Mouse (Mus musculus): Measurements from ENCODE around the gene Zfp710. TPM values are rescaled to one million over a fixed set of nuclear protein-coding genes. Genes with fewer than 3 reads are reported as not detected.

The Zfp710 gene
- total and polyA plus RNA-seq, 3 experiments: 7.6 to 16.2 (median 14.4) TPM

DNA sequence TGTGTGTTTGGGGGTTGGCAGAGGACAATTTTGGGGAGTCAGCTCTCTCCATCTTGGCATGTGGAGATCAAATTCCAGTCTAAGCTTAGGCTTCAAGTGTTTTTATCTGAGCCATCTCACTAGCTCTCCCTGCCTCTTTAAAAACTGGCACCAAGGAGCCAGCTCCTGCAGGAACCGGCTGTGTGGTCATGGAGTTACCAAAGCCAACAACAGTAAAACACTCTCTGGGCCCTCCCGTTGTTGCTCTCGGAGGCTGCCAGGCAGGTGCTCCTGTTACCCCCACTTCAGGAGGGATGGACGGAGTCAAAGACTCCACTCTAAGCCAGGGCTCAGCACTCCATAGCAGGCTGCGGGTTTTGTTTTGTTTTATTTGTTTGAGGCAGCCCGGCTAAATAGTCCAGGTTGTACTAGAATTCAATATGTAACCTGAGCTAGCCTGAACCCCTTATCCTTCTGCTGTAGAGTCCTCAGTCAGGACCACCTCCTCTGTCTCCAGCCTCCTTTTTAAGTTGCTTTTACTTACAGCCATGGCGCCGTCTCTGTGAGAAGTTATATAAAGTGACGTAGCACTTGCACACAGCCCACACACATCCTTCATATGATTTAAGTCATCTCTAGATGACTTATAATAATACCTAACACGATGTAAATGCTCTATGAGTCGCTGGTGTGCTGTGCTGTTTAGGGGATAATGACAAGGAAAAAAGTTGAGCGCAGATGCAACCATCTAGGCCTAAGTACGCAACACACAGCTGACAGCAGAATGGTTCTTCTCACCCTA is 42.3 kb downstream of the Zfp710 start:
- DNase-seq (ENCODE audit: extremely low read depth): no peak
- no peak overlapping the region for H3K9ac ChIP-seq (ENCODE audit: insufficient read depth, low read depth)
- H3K4me1 ChIP-seq (ENCODE audit: control insufficient read depth in 1 of 2, insufficient read depth in 2 of 2): peaks cover 48 to 97% of the 10 kb centered on the region in 2 experiments
- H3K36me3 ChIP-seq (replicated peaks in 1 of 2; ENCODE audit: control insufficient read depth in 1 of 2, insufficient read depth in 1 of 2, low read length in 1 of 2): peaks cover 0 to 22% of the 10 kb centered on the region in 2 experiments
- no peaks in the 10 kb centered on the region for H3K27me3 ChIP-seq (replicated peaks)
- no peak overlapping the region for H3K4me2 ChIP-seq (ENCODE audit: insufficient read depth, low read depth, poor library complexity, severe bottlenecking)
- dilution Hi-C loops (cut with MboI; ENCODE audit: extremely low pct_ligation_motif_present, extremely low pct_unique_long_range_greater_than_20kb, low sequenced_read_pairs): no loop called here
- H3K4me3 ChIP-seq (replicated peaks in 1 of 3; ENCODE audit: low read depth in 2 of 3, low read length in 2 of 3, poor library complexity in 1 of 3): no peak overlapping the region
- H3K79me2 ChIP-seq (replicated peaks; ENCODE audit: control insufficient read depth, extremely low read depth, insufficient read depth, poor library complexity, severe bottlenecking): peaks cover 15% of the 10 kb centered on the region
- no peaks in the 10 kb centered on the region for H3K9me3 ChIP-seq (replicated peaks; ENCODE audit: low read length)
- no peak for TF ChIP-seq CTCF (conservative IDR thresholded peaks at IDR 0.05 in 1 of 2, IDR thresholded peaks at IDR 0.05 in 1 of 2; ENCODE audit: low read depth in 2 of 2, low read length in 2 of 2)
- no peak for TF ChIP-seq POLR2AphosphoS2 (IDR thresholded peaks at IDR 0.05; ENCODE audit: low read depth, low read length)
- TF ChIP-seq POLR2A (IDR thresholded peaks at IDR 0.05; ENCODE audit: low read depth, low read length): no peak
- no peak for TF ChIP-seq MYC (IDR thresholded peaks at IDR 0.05; ENCODE audit: low read depth, low read length)
- TF ChIP-seq ETS1 (conservative IDR thresholded peaks at IDR 0.05; ENCODE audit: low read depth, low read length): no peak
- no peak for TF ChIP-seq USF2 (conservative IDR thresholded peaks at IDR 0.05; ENCODE audit: low read depth, low read length)
- TF ChIP-seq BHLHE40 (IDR thresholded peaks at IDR 0.05; ENCODE audit: low read depth, low read length): no peak
- TF ChIP-seq MEF2A (IDR thresholded peaks at IDR 0.05; ENCODE audit: borderline replicate concordance, low read depth, low read length): no peak
- TF ChIP-seq IRF4 (IDR thresholded peaks at IDR 0.05; ENCODE audit: low read depth, low read length): no peak
- TF ChIP-seq NELFE (IDR thresholded peaks at IDR 0.05; ENCODE audit: low read depth, low read length): no peak
- TF ChIP-seq MXI1 (IDR thresholded peaks at IDR 0.05; ENCODE audit: low read depth, low read length): no peak
- no peak for TF ChIP-seq ELF1 (IDR thresholded peaks at IDR 0.05; ENCODE audit: low read depth, low read length)
- in situ Hi-C loops (cut with MboI; ENCODE audit: low pct_ligation_motif_present, low pct_unique_long_range_greater_than_20kb, low sequenced_read_pairs): no loop called here
- no peak overlapping the region for H3K27ac ChIP-seq (ENCODE audit: insufficient read depth, low read depth)

DNA sequence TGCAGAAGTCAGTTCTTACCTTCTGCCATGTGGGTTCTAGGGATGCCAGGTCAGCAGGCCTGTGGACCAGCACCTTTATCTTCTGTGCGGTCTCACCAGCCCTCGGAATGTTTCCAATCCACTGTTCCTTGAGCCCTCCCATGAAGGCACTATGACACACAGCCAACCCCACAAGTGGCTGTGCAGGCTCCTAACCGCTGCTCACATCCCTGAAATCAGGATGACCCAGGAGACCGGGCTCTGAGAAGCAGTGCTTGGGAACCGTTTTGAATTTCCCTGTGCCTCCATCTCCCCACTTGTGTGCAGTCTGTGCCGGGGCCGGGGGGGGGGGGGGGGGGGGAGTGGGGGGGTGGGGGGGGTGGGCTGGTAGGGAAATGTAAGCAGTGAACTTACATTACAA is 43.7 kb downstream of the Zfp710 start:
- H3K4me2 ChIP-seq (ENCODE audit: insufficient read depth, low read depth, poor library complexity, severe bottlenecking): no peak overlapping the region
- in situ Hi-C loops (cut with MboI; ENCODE audit: low pct_ligation_motif_present, low pct_unique_long_range_greater_than_20kb, low sequenced_read_pairs) (no loop called here), dilution Hi-C loops (cut with MboI; ENCODE audit: extremely low pct_ligation_motif_present, extremely low pct_unique_long_range_greater_than_20kb, low sequenced_read_pairs) (no loop called here)
- no peaks in the 10 kb centered on the region for H3K9me3 ChIP-seq (replicated peaks; ENCODE audit: low read length)
- peaks cover 0 to 17% of the 10 kb centered on the region in 2 experiments for H3K36me3 ChIP-seq (replicated peaks in 1 of 2; ENCODE audit: control insufficient read depth in 1 of 2, insufficient read depth in 1 of 2, low read length in 1 of 2)
- TF ChIP-seq ZC3H11A (IDR thresholded peaks at IDR 0.05; ENCODE audit: low read depth, low read length) (no peak), SIN3A (IDR thresholded peaks at IDR 0.05; ENCODE audit: low read length) (no peak), ZNF384 (IDR thresholded peaks at IDR 0.05; ENCODE audit: low read depth, low read length) (no peak), PAX5 (IDR thresholded peaks at IDR 0.05; ENCODE audit: low read length) (no peak), USF2 (conservative IDR thresholded peaks at IDR 0.05; ENCODE audit: low read depth, low read length) (no peak), E2F4 (IDR thresholded peaks at IDR 0.05; ENCODE audit: insufficient replicate concordance, low read depth, low read length) (no peak), USF1 (IDR thresholded peaks at IDR 0.05; ENCODE audit: low read depth, low read length) (no peak), ELF1 (IDR thresholded peaks at IDR 0.05; ENCODE audit: low read depth, low read length) (no peak), RCOR1 (conservative IDR thresholded peaks at IDR 0.05; ENCODE audit: low read depth, low read length) (no peak), NELFE (IDR thresholded peaks at IDR 0.05; ENCODE audit: low read depth, low read length) (no peak), RAD21 (IDR thresholded peaks at IDR 0.05; ENCODE audit: low read depth, low read length) (no peak), IRF4 (IDR thresholded peaks at IDR 0.05; ENCODE audit: low read depth, low read length) (no peak), MAFK (IDR thresholded peaks at IDR 0.05; ENCODE audit: insufficient replicate concordance, low read length) (no peak), KAT2A (IDR thresholded peaks at IDR 0.05; ENCODE audit: insufficient replicate concordance, low read length) (no peak), POLR2A (IDR thresholded peaks at IDR 0.05; ENCODE audit: low read depth, low read length) (no peak)
- H3K79me2 ChIP-seq (replicated peaks; ENCODE audit: control insufficient read depth, extremely low read depth, insufficient read depth, poor library complexity, severe bottlenecking): 0 out of 2 replicates have a peak, but pooled peaks cover 5% of the 10 kb centered on the region
- H3K4me1 ChIP-seq (ENCODE audit: control insufficient read depth in 1 of 2, insufficient read depth in 2 of 2): peaks cover 40 to 97% of the 10 kb centered on the region in 2 experiments
- DNase-seq (ENCODE audit: extremely low read depth): no peak
- H3K27me3 ChIP-seq (replicated peaks): no peaks in the 10 kb centered on the region
- H3K27ac ChIP-seq (ENCODE audit: insufficient read depth, low read depth): no peak overlapping the region
- H3K9ac ChIP-seq (ENCODE audit: insufficient read depth, low read depth): no peak overlapping the region
- no peak overlapping the region for H3K4me3 ChIP-seq (replicated peaks in 1 of 3; ENCODE audit: low read depth in 2 of 3, low read length in 2 of 3, poor library complexity in 1 of 3)

All from CH12.LX (cell line).